In the genomic region with DNA sequence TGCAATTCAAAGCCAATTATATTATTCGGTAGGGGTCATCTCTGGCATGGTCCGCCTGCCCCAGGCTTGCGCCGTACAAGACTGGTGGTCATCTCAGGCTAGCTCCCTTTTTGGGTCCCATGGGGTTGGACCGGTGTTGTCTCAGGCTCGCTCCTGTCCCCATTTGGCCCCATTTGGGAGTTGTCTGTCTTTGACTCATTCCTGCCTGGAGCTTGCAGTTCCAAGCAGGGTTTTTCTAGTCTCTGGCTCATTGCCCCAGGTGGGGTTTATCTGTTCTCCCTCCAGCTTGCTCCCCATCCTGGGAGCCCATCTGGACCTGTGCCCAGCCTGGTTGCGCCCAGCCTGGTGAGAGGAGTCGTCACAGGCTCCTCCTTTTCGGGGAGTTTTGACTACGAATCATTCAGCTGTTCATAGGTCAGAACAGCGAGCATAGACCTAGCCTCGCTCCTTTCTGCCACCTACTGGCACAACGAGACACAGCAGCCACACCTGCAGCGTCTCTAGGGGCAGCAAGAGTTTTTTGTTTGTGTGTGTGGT, we compare ENCODE assay signal across 8 mouse cellular contexts. TPM values are rescaled to one million over a fixed set of nuclear protein-coding genes. Genes with fewer than 3 reads are reported as not detected.
A peak's percentile ranks its signal among the peaks of the same experiment; 100 is the strongest.
DNase-seq lines count a peak whose midpoint lies in the region; ATAC-seq and TF ChIP-seq lines count a peak whose summit lies in the region.

No protein-coding gene starts in this region.

- no peaks in the 10 kb centered on the region for H3K36me3 ChIP-seq in heart, embryonic 12.5 days
- H3K36me3 ChIP-seq in kidney, embryonic 16.5 days (ENCODE audit: insufficient read depth, low read length): no peaks in the 10 kb centered on the region
- no peaks in the 10 kb centered on the region for H3K36me3 ChIP-seq in liver, adult 2 months (ENCODE audit: control insufficient read depth, insufficient read depth, low read length)
- no peaks in the 10 kb centered on the region for H3K36me3 ChIP-seq in splenic B cell, adult 2 months (ENCODE audit: control insufficient read depth, insufficient read depth, low read length, poor library complexity, severe bottlenecking)

- no peaks in the 10 kb centered on the region for H3K79me2 ChIP-seq in liver, adult 2 months (ENCODE audit: control insufficient read depth, insufficient read depth, low read length)

- TF ChIP-seq CTCF in bone marrow macrophage, adult 2 months (IDR thresholded peaks at IDR 0.05; ENCODE audit: low read depth, low read length): peak; percentile 69
- peak; percentile 94 for TF ChIP-seq CTCF in liver, adult 2 months (IDR thresholded peaks at IDR 0.05; ENCODE audit: low read depth, low read length)

- 30% methylated on average over 14 of the region's 14 CpGs for WGBS in heart, embryonic 12.5 days
- 31% methylated on average over 14 of the region's 14 CpGs for WGBS in kidney, embryonic 16.5 days
- WGBS in liver, adult 2 months: 30% methylated on average over 14 of the region's 14 CpGs

- no peak overlapping the region for H3K4me3 ChIP-seq in bone marrow macrophage, adult 2 months (ENCODE audit: insufficient read depth, low read length)
- peak overlapping the region; percentile 22; the same call in 1 of the 2 replicates for H3K4me3 ChIP-seq in heart, embryonic 12.5 days
- H3K4me3 ChIP-seq in kidney, embryonic 16.5 days (ENCODE audit: low read length): 0 out of 2 replicates have a peak overlapping the region, but pooled peaks have one; percentile 15
- no peak overlapping the region for H3K4me3 ChIP-seq in liver, adult 2 months (ENCODE audit: insufficient read depth, low read depth, low read length)

- ATAC-seq in erythroblast, adult 5-6 weeks (replicated peaks; ENCODE audit: low FRiP score, poor library complexity, severe bottlenecking): peak; percentile 85
- ATAC-seq in heart, embryonic 12.5 days (ENCODE audit: insufficient number of reproducible peaks, low FRiP score): peak; percentile 39; the same call in 1 of the 2 replicates
- ATAC-seq in kidney, embryonic 16.5 days (ENCODE audit: low FRiP score, low TSS enrichment): peak; percentile 50; the same call in 1 of the 2 replicates

- peaks cover 17% of the 10 kb centered on the region; the same call in 1 of the 2 replicates for H3K27me3 ChIP-seq in heart, embryonic 12.5 days (replicated peaks)
- H3K27me3 ChIP-seq in kidney, embryonic 16.5 days (ENCODE audit: insufficient read depth, low read length): no peaks in the 10 kb centered on the region
- H3K27me3 ChIP-seq in liver, adult 2 months (ENCODE audit: control insufficient read depth, insufficient read depth, low read length): no peaks in the 10 kb centered on the region
- H3K27me3 ChIP-seq in splenic B cell, adult 2 months (ENCODE audit: control insufficient read depth, insufficient read depth, low read length, poor library complexity, severe bottlenecking): no peaks in the 10 kb centered on the region

- H3K27ac ChIP-seq in bone marrow macrophage, adult 2 months (ENCODE audit: insufficient read depth, low read depth, low read length): no peak overlapping the region
- H3K27ac ChIP-seq in heart, embryonic 12.5 days (ENCODE audit: poor library complexity, severe bottlenecking): no peak overlapping the region
- H3K27ac ChIP-seq in kidney, embryonic 16.5 days (ENCODE audit: low read length): no peak overlapping the region
- H3K27ac ChIP-seq in liver, adult 2 months (replicated peaks; ENCODE audit: insufficient read depth, low read depth, low read length): no peak overlapping the region

- H3K9me3 ChIP-seq in heart, embryonic 12.5 days (replicated peaks): no peaks in the 10 kb centered on the region
- H3K9me3 ChIP-seq in kidney, embryonic 16.5 days (ENCODE audit: low read length): no peaks in the 10 kb centered on the region

- peak overlapping the region; percentile 62 for H3K4me2 ChIP-seq in heart, embryonic 12.5 days
- H3K4me2 ChIP-seq in kidney, embryonic 16.5 days (replicated peaks; ENCODE audit: low read depth, low read length): peak overlapping the region; percentile 44

- TF ChIP-seq POLR2A in bone marrow macrophage, adult 2 months (IDR thresholded peaks at IDR 0.05; ENCODE audit: borderline replicate concordance, low read depth, low read length): no peak
- no peak for TF ChIP-seq POLR2A in liver, adult 2 months (IDR thresholded peaks at IDR 0.05; ENCODE audit: extremely low read depth, insufficient read depth, low read length)

- no peaks in the 10 kb centered on the region for H3K4me1 ChIP-seq in bone marrow macrophage, adult 2 months (ENCODE audit: control insufficient read depth, insufficient read depth, low read length)
- peaks cover 16% of the 10 kb centered on the region for H3K4me1 ChIP-seq in heart, embryonic 12.5 days (replicated peaks)
- H3K4me1 ChIP-seq in kidney, embryonic 16.5 days (ENCODE audit: insufficient read depth, low read length): peaks cover 23% of the 10 kb centered on the region
- H3K4me1 ChIP-seq in liver, adult 2 months (ENCODE audit: control insufficient read depth, insufficient read depth, low read length): 0 out of 2 replicates have a peak, but pooled peaks cover 4% of the 10 kb centered on the region

- H3K9ac ChIP-seq in heart, embryonic 12.5 days: no peak overlapping the region
- H3K9ac ChIP-seq in kidney, embryonic 16.5 days (replicated peaks; ENCODE audit: low read length): peak overlapping the region; percentile 50; the same call in 1 of the 2 replicates
- no peak overlapping the region; the same call in 1 of the 2 replicates for H3K9ac ChIP-seq in liver, adult 2 months (ENCODE audit: low read depth, low read length)

- peak; percentile 81 for DNase-seq in B cell, adult 2 months
- peak; percentile 80 for DNase-seq in liver, adult 2 months (ENCODE audit: extremely low read depth, low read depth, low spot score)
- DNase-seq in naive thymus-derived CD4-positive, alpha-beta T cell, adult 2 months (ENCODE audit: low read depth): peak; percentile 85
- DNase-seq in splenic B cell, adult 2 months (ENCODE audit: low read depth, low spot score): peak; percentile 84

RNA-seq across cellular contexts. Expression of a gene that starts 44.4 kb away (rescaled TPM):
- polyA plus RNA-seq in bone marrow macrophage, adult 2 months (2012; ENCODE audit: insufficient read depth, insufficient read length, missing spikeins): not detected in 2 replicates
- not detected in 2 replicates for total RNA-seq in erythroblast, adult 5-6 weeks (2015; ENCODE audit: low replicate concordance)
- total RNA-seq in erythroblast, adult 5-6 weeks (2017; ENCODE audit: low replicate concordance): not detected in 2 replicates
- 0.09 and 0.18 TPM in 2 replicates for polyA plus RNA-seq in heart, embryonic 12.5 days (2016; fragmentation: Nextera tagmentation; extraction: Ambion mirVana)
- 0.45 and 0.51 TPM in 2 replicates for polyA plus RNA-seq in kidney, embryonic 16.5 days (2015; fragmentation: Nextera tagmentation; extraction: Ambion mirVana)
- not detected in 2 replicates for total RNA-seq in liver, adult 2 months (2014; rRNA removed)
- polyA plus RNA-seq in liver, adult 2 months (2012; rRNA removed): not detected in 2 replicates

RNA-seq across cellular contexts. Expression of a gene that starts 54.8 kb away (rescaled TPM):
- polyA plus RNA-seq in bone marrow macrophage, adult 2 months (2012; ENCODE audit: insufficient read depth, insufficient read length, missing spikeins): 43.0 and 51.9 TPM in 2 replicates
- 1.7 and 5.9 TPM in 2 replicates for total RNA-seq in erythroblast, adult 5-6 weeks (2015; ENCODE audit: low replicate concordance)
- total RNA-seq in erythroblast, adult 5-6 weeks (2017; ENCODE audit: low replicate concordance): 2.5 and 3.7 TPM in 2 replicates
- polyA plus RNA-seq in heart, embryonic 12.5 days (2016; fragmentation: Nextera tagmentation; extraction: Ambion mirVana): 8.7 and 9.8 TPM in 2 replicates
- 23.2 and 23.3 TPM in 2 replicates for polyA plus RNA-seq in kidney, embryonic 16.5 days (2015; fragmentation: Nextera tagmentation; extraction: Ambion mirVana)
- total RNA-seq in liver, adult 2 months (2014; rRNA removed): 4.9 and 5.4 TPM in 2 replicates
- polyA plus RNA-seq in liver, adult 2 months (2012; rRNA removed): 8.7 and 15.6 TPM in 2 replicates

Comparison
In these comparisons a context has a peak if more than half of its experiments do, and no peak if none do; other contexts are left out.
1. H3K4me3 ChIP-seq: peak in heart, embryonic 12.5 days (single experiment) and kidney, embryonic 16.5 days (single experiment); none in bone marrow macrophage, adult 2 months (single experiment) and liver, adult 2 months (single experiment).
2. Peak in every context shown above with its lines, with median percentiles within 50 percentile points of each other: DNase-seq and ATAC-seq.